Mouse (Mus musculus): ENCODE data around the gene Lrpap1.

Lrpap1 gene

DNA sequence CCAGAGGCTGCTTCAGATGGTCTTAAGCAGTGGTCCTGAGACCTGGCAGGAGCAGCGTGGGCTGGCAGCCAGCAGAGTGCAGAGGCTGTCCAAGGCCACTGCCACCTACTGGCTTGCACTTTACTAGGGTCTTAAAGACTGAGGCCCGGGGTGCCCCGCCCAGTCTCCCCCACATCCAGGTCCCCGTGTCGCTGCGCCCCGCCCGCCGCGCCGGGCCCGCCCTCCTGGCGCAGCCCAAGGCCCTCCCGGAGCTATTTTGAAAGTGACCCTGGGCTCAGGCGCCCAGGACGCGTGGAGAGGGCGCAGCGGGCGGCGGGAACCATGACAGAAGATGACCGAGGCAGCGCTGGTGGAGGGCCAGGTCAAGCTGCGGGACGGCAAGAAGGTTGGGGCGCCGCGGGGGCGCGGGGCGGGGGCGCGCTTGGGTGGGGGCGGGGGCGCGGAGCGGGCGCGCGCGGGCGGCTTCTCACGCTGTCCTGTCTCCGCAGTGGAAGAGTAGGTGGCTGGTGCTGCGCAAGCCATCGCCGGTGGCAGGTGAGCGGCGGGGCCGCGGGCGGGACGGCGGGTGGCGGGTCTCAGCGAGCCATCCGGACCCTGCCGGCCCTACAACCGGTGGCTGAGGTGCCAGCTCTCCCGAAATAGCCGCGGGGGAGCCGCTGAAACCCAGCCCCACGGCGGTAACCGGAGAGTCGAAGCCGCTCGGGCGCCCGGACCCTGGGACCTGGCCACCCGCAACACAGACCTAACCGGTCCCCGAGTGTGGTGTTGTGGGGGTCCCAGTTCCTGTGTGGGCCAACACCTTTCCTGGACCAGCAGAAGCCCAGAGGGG, 48.7 kb downstream of the Lrpap1 start, which contains the start of gene Dok7:
Gene Dok7 (plus strand): TSS at position 163 of the 829 bp plus-strand sequence.
- in situ Hi-C loops (cut with MboI) = no loop called here

DNA sequence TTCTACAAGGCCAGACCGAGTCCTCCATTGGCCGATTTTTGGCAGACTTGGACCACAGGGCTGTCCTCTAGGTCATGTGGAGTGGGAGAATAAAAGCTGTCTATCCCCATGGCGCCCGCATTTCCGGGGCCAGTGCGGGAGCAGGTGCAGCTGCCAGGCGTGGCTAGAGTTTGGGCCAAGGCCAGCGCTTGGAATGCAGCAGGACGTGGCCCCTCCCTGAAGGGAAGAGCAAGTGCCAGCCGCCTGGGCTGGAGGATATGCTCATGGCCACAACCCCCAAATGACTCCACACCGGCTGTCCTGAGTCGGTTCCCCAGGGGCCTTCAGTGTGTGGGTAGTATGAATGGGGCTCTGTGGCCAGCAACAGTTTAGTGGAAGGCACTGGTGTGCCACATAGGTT, 50.5 kb downstream of the Lrpap1 start:
- in situ Hi-C loops (cut with MboI) = no loop called here

DNA sequence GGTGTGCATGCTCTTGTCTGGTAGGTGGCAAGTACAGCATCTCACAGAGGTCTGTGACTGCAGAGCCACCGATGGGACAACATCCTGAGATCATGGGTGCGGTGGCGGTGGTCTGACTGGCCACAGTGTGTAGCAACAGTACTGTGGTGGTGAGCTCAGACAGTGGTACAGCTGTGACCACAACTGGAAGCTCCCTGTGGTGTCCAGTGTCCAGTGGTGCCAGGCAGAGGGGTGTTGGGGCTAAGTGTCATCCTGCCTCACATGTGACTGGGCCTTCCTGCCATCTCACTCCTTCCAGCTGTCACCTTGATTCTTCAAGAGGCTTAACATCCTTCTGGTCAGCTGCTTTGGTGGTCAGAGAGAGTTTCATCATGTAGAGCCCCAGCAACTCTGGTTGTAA, 50.9 kb downstream of the Lrpap1 start:
- in situ Hi-C loops (cut with MboI) = no loop called here

DNA sequence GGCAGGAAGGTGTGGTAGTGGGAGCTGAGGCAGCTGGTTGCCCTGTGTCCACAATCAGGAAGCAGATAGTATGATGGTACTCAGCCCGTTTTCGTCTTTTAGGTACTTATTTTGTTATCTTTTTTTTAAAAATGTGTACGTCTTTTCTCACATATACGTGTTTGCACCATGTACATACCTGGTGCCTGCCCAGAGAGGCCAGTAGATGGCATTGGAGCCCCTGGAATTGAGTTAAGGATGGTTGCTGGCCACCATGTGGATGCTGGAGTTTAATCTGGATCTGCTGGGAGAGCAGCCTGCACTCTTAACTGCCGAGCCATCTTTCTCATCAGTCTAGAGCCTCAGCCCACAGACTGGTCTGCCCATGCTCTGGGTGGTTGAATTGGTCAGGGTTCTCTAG, 55.0 kb downstream of the Lrpap1 start:
- in situ Hi-C loops (cut with MboI) = no loop called here

DNA sequence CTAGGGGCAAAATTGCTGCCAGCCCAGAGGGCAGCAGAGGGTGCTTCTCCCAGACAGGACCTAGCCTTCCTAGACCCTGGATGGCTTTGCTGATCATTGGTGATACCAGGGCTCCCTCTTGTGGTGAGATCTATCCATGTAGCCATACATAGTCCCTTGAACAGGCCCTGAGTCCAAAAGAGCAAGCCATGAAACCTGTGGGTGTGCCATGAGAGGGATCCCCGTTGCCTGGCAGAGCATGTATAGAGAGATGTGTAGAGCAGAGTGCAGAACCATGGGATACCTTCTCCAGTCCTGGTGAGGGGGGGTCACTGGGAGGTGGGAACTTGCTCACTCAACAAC, 62.5 kb downstream of the Lrpap1 start:
- in situ Hi-C loops (cut with MboI) = no loop called here

DNA sequence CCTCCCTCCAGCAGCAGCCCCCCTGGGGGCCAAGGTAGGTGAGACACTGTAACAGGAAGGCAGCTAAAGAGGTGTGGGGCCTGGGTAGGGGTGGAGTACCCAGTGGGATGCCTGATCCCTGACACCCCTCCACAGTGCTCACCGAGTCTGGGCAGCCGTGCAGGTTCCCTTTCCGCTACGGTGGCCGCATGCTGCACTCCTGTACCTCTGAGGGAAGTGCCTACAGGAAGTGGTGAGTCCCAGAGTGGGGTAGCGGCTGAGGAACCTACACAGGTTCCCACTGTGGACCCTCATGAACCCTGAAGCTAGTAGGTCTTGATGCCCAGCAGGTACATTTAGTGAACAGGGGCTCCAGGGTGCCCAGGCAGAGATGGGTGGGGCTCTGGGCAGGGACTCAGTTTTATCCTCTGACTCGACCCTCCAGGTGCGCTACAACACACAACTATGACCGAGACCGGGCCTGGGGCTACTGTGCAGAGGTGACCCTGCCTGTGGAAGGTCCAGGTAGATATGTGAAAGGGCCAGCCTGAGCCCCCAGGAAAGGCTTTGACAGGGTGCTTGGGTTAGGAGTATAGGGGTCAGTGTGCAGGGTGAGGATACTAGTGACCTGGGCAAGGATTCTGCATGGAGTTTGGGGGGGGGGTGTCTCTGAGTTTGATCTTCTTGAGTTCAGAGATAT, 63.0 kb downstream of the Lrpap1 start:
- in situ Hi-C loops (cut with MboI) = no loop called here

Data from mature B cell (primary cell).